Mouse (Mus musculus) ovary, postnatal 14 days (tissue): Measurements from ENCODE around the gene Gm21974.
"Not testable (repeated sequence)": the region's sequence is repeated elsewhere in the genome, so short reads cannot be mapped to it uniquely, and the experiment has no call there.

Experiments used
- DNase-seq: peaks from one replicate; pipeline ENCODE4 v3.0.0; 2022; ENCODE audit warnings: low spot score

The Gm21974 gene

GRCm38 (mm10) chr7:127876467-127877348 is 18.5 kb downstream of the Gm21974 start, which contains the start of gene Zfp668:
TSS of gene Zfp668 (minus strand) at chr7:127876828.
- peak; percentile 86 for DNase-seq

- DNase-seq, result peak; percentile 57
Observed at GRCm38 (mm10) chr7:127876041-127876466, 19.2 kb downstream of the Gm21974 start, which contains the start of gene Zfp646. TSS of gene Zfp646 (plus strand) at chr7:127876221.

GRCm38 (mm10) chr7:127875627-127876001 is 19.6 kb downstream of the Gm21974 start:
- peak; percentile 82 for DNase-seq

GRCm38 (mm10) chr7:127874812-127875626 is 20.2 kb downstream of the Gm21974 start:
- no peak for DNase-seq

- no peak for DNase-seq
Observed at GRCm38 (mm10) chr7:127870136-127870821, 25.0 kb downstream of the Gm21974 start.

- no peak for DNase-seq
Observed at GRCm38 (mm10) chr7:127869149-127869810, 26.0 kb downstream of the Gm21974 start.

- no peak for DNase-seq
Observed at GRCm38 (mm10) chr7:127867641-127868040, 27.6 kb downstream of the Gm21974 start.

- no peak for DNase-seq
Observed at GRCm38 (mm10) chr7:127866434-127866833, 28.8 kb downstream of the Gm21974 start.

GRCm38 (mm10) chr7:127858258-127858657 is 37.0 kb downstream of the Gm21974 start:
- DNase-seq, result no peak

GRCm38 (mm10) chr7:127850906-127851305 is 44.3 kb downstream of the Gm21974 start:
- no peak for DNase-seq

GRCm38 (mm10) chr7:127849973-127850875 is 45.0 kb downstream of the Gm21974 start:
- DNase-seq, result no peak

- peak; percentile 56 for DNase-seq
Observed at GRCm38 (mm10) chr7:127842001-127842718, 53.1 kb downstream of the Gm21974 start.

- DNase-seq, result peak; percentile 83
Observed at GRCm38 (mm10) chr7:127841340-127842000, 53.8 kb downstream of the Gm21974 start.

GRCm38 (mm10) chr7:127840886-127841285 is 54.4 kb downstream of the Gm21974 start:
- peak; percentile 50 for DNase-seq

- not testable (repeated sequence) for DNase-seq
Observed at GRCm38 (mm10) chr7:127840031-127840430, 55.2 kb downstream of the Gm21974 start.

GRCm38 (mm10) chr7:127837878-127838277 is 57.4 kb downstream of the Gm21974 start:
- not testable (repeated sequence) for DNase-seq

- DNase-seq, result no peak
Observed at GRCm38 (mm10) chr7:127837473-127837872, 57.8 kb downstream of the Gm21974 start.
